ENCODE assay signal across 8 mouse cellular contexts in the genomic region with DNA sequence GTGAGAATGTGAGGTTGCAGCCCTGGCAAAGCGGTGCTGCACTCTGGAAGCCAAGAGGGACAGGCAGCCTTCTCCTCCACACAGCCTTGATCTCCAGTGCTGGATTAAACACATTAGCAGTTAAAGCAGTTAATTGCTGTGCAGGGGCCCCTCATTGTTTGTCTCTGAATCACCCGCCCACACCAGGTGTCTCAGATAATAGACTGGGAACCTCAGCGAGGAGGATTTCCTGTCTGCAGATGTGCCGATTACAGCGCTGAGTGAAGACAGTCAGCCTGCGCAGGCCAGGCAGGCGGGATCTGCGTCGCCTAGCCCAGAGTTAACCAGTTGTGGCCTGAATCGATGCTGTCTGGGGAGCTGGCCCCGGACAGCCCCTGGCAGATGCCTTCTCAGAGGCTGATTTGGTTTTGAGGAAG. TPM values are rescaled to one million over a fixed set of nuclear protein-coding genes. Genes with fewer than 3 reads are reported as not detected.
A peak's percentile ranks its signal among the peaks of the same experiment; 100 is the strongest.
DNase-seq lines count a peak whose midpoint lies in the region; ATAC-seq and TF ChIP-seq lines count a peak whose summit lies in the region.
"Had no signal": no experiment of that assay in that cellular context is flagged by ENCODE, and none has a peak within 500 bp of the region (broad histone marks: within the 10 kb centered on the region; RNA-seq: fewer than 3 reads in every experiment).

No protein-coding gene starts in this region.

- H3K27me3 ChIP-seq in G1E (ENCODE audit: insufficient read depth, low read length) = no peaks in the 10 kb centered on the region
- no peaks in the 10 kb centered on the region for H3K27me3 ChIP-seq in forebrain, embryonic 11.5 days (ENCODE audit: control insufficient read depth, insufficient read depth, low read length)
- H3K27me3 ChIP-seq in hindbrain, embryonic 13.5 days = peaks cover 62% of the 10 kb centered on the region
- no peaks in the 10 kb centered on the region for H3K27me3 ChIP-seq in lung, embryonic 16.5 days (ENCODE audit: control insufficient read depth, insufficient read depth, low read depth, low read length)

- no peak for TF ChIP-seq POLR2A in olfactory bulb, adult 2 months (IDR thresholded peaks at IDR 0.05; ENCODE audit: insufficient read depth, low read depth, low read length)

- H3K27ac ChIP-seq in forebrain, embryonic 11.5 days (ENCODE audit: low read depth, low read length) = peak overlapping the region; percentile 46
- H3K27ac ChIP-seq in hindbrain, embryonic 13.5 days = peak overlapping the region; percentile 74
- peak overlapping the region; percentile 67 for H3K27ac ChIP-seq in lung, embryonic 16.5 days (ENCODE audit: low read length)
- H3K27ac ChIP-seq in olfactory bulb, adult 2 months (ENCODE audit: insufficient read depth, low read depth, low read length) = peak overlapping the region; percentile 79
- H3K27ac ChIP-seq: left cerebral cortex, adult 2 months had no signal

- peak; percentile 89 for DNase-seq in CD4-positive, CD25-positive, alpha-beta regulatory T cell, adult 2 months (ENCODE audit: low read depth, low spot score)
- DNase-seq in G1E (ENCODE audit: low spot score) = peak; percentile 91
- peak; percentile 71 for DNase-seq in forebrain, embryonic 11.5 days (ENCODE audit: low spot score)
- no peak for DNase-seq in layer of hippocampus, postnatal 14 days (ENCODE audit: low spot score in 2 of 2)

- WGBS in forebrain, embryonic 11.5 days = under 1% methylated on average over 11 of the region's 11 CpGs
- 3% methylated on average over 11 of the region's 11 CpGs for WGBS in hindbrain, embryonic 13.5 days
- 11% methylated on average over 11 of the region's 11 CpGs for WGBS in lung, embryonic 16.5 days
- 12% methylated on average over 11 of the region's 11 CpGs for WGBS in olfactory bulb, adult 2 months

- H3K4me3 ChIP-seq in G1E (ENCODE audit: low read depth, low read length) = peak overlapping the region; percentile 64; the same call in 1 of the 2 replicates
- H3K4me3 ChIP-seq in forebrain, embryonic 11.5 days (ENCODE audit: low read depth, low read length) = no peak overlapping the region
- H3K4me3 ChIP-seq in hindbrain, embryonic 13.5 days = peak overlapping the region; percentile 28
- H3K4me3 ChIP-seq in lung, embryonic 16.5 days (ENCODE audit: low read length) = no peak overlapping the region
- no peak overlapping the region for H3K4me3 ChIP-seq in olfactory bulb, adult 2 months (ENCODE audit: insufficient read depth, low read depth, low read length)
- H3K4me3 ChIP-seq: left cerebral cortex, adult 2 months had no signal

- H3K4me2 ChIP-seq in forebrain, embryonic 11.5 days (ENCODE audit: low read depth, low read length, severe bottlenecking) = peak overlapping the region; percentile 27
- peak overlapping the region; percentile 48 for H3K4me2 ChIP-seq in hindbrain, embryonic 13.5 days
- peak overlapping the region; percentile 3; the same call in 1 of the 2 replicates for H3K4me2 ChIP-seq in lung, embryonic 16.5 days (ENCODE audit: low read depth, low read length)

- peak overlapping the region; percentile 27; the same call in 1 of the 2 replicates for H3K9ac ChIP-seq in forebrain, embryonic 11.5 days (ENCODE audit: low read length)
- peak overlapping the region; percentile 60 for H3K9ac ChIP-seq in hindbrain, embryonic 13.5 days
- H3K9ac ChIP-seq in lung, embryonic 16.5 days (ENCODE audit: low read length) = no peak overlapping the region

- peak; percentile 90 for ATAC-seq in G1E (ENCODE audit: extremely low read depth, insufficient number of reproducible peaks, low FRiP score, poor library complexity, severe bottlenecking)
- peak; percentile 75 for ATAC-seq in forebrain, embryonic 11.5 days (replicated peaks; ENCODE audit: low FRiP score)
- peak; percentile 82 for ATAC-seq in hindbrain, embryonic 13.5 days (ENCODE audit: low FRiP score)
- ATAC-seq in lung, embryonic 16.5 days (ENCODE audit: low read depth) = peak; percentile 75

- H3K4me1 ChIP-seq in G1E (ENCODE audit: insufficient read depth, low read depth, low read length) = peaks cover 65% of the 10 kb centered on the region
- H3K4me1 ChIP-seq in forebrain, embryonic 11.5 days (replicated peaks; ENCODE audit: control insufficient read depth, insufficient read depth, low read length) = peaks cover 11% of the 10 kb centered on the region
- H3K4me1 ChIP-seq in hindbrain, embryonic 13.5 days (replicated peaks) = peaks cover 26% of the 10 kb centered on the region
- peaks cover 19% of the 10 kb centered on the region for H3K4me1 ChIP-seq in lung, embryonic 16.5 days (replicated peaks; ENCODE audit: control insufficient read depth, insufficient read depth, low read length)
- peaks cover 52% of the 10 kb centered on the region for H3K4me1 ChIP-seq in olfactory bulb, adult 2 months (ENCODE audit: control insufficient read depth, insufficient read depth, low read length)

- peaks cover 88% of the 10 kb centered on the region for H3K36me3 ChIP-seq in G1E (replicated peaks)
- H3K36me3 ChIP-seq in forebrain, embryonic 11.5 days (ENCODE audit: control insufficient read depth, insufficient read depth, low read length) = no peaks in the 10 kb centered on the region
- peaks cover 20% of the 10 kb centered on the region for H3K36me3 ChIP-seq in hindbrain, embryonic 13.5 days
- H3K36me3 ChIP-seq in lung, embryonic 16.5 days (ENCODE audit: control insufficient read depth, insufficient read depth, low read length) = no peaks in the 10 kb centered on the region

- TF ChIP-seq CTCF in G1E (IDR thresholded peaks at IDR 0.05; ENCODE audit: low read depth, low read length) = no peak
- no peak for TF ChIP-seq CTCF in olfactory bulb, adult 2 months (IDR thresholded peaks at IDR 0.05; ENCODE audit: insufficient read depth, low read depth, low read length)

- no peaks in the 10 kb centered on the region for H3K9me3 ChIP-seq in G1E (replicated peaks)
- no peaks in the 10 kb centered on the region for H3K9me3 ChIP-seq in forebrain, embryonic 11.5 days (ENCODE audit: control insufficient read depth, low read length)
- H3K9me3 ChIP-seq in hindbrain, embryonic 13.5 days = no peaks in the 10 kb centered on the region
- H3K9me3 ChIP-seq in lung, embryonic 16.5 days (ENCODE audit: control insufficient read depth, low read length) = no peaks in the 10 kb centered on the region

RNA-seq across cellular contexts. Expression of gene Comt, which starts 33.3 kb away (rescaled TPM):
- total RNA-seq in G1E (2014; fragmentation: Nextera tagmentation) = 51.1 and 59.0 TPM in 2 replicates
- 36.7 and 53.7 TPM in 2 replicates for total RNA-seq in G1E (2017)
- 25.2 and 47.5 TPM in 2 replicates for polyA plus RNA-seq in G1E (2012)
- 53.6 and 55.2 TPM in 2 replicates for polyA plus RNA-seq in forebrain, embryonic 11.5 days (2014; fragmentation: Nextera tagmentation; extraction: Ambion mirVana)
- 85.9 and 88.5 TPM in 2 replicates for polyA plus RNA-seq in hindbrain, embryonic 13.5 days (2015; fragmentation: Nextera tagmentation; extraction: Ambion mirVana)
- polyA plus RNA-seq in lung, embryonic 16.5 days (2015; fragmentation: Nextera tagmentation; extraction: Ambion mirVana) = 124 and 125 TPM in 2 replicates
- polyA plus RNA-seq in olfactory bulb, adult 2 months (2012; ENCODE audit: insufficient read depth, insufficient read length, low replicate concordance, missing spikeins) = not detected in 2 replicates
- 10 to 100 TPM; 57.1 to 66.8 TPM for total RNA-seq in layer of hippocampus, postnatal 14 days (2021)

RNA-seq across cellular contexts. Expression of gene Txnrd2, which starts 33.8 kb away (rescaled TPM):
- 25.3 and 50.3 TPM in 2 replicates for total RNA-seq in G1E (2014; fragmentation: Nextera tagmentation)
- total RNA-seq in G1E (2017) = 12.8 and 18.3 TPM in 2 replicates
- 16.4 and 18.5 TPM in 2 replicates for polyA plus RNA-seq in G1E (2012)
- 24.8 and 26.7 TPM in 2 replicates for polyA plus RNA-seq in forebrain, embryonic 11.5 days (2014; fragmentation: Nextera tagmentation; extraction: Ambion mirVana)
- 26.1 and 27.0 TPM in 2 replicates for polyA plus RNA-seq in hindbrain, embryonic 13.5 days (2015; fragmentation: Nextera tagmentation; extraction: Ambion mirVana)
- 22.0 and 22.1 TPM in 2 replicates for polyA plus RNA-seq in lung, embryonic 16.5 days (2015; fragmentation: Nextera tagmentation; extraction: Ambion mirVana)
- polyA plus RNA-seq in olfactory bulb, adult 2 months (2012; ENCODE audit: insufficient read depth, insufficient read length, low replicate concordance, missing spikeins) = not detected in 2 replicates
- total RNA-seq in layer of hippocampus, postnatal 14 days (2021) = 10 to 100 TPM; 19.5 to 22.1 TPM

RNA-seq across cellular contexts. Expression of gene Gnb1l, which starts 38.5 kb away (rescaled TPM):
- total RNA-seq in G1E (2014; fragmentation: Nextera tagmentation) = 4.0 and 7.9 TPM in 2 replicates
- 5.3 and 6.1 TPM in 2 replicates for total RNA-seq in G1E (2017)
- polyA plus RNA-seq in G1E (2012) = 8.0 and 10.6 TPM in 2 replicates
- polyA plus RNA-seq in forebrain, embryonic 11.5 days (2014; fragmentation: Nextera tagmentation; extraction: Ambion mirVana) = 14.9 and 17.7 TPM in 2 replicates
- 13.7 and 15.8 TPM in 2 replicates for polyA plus RNA-seq in hindbrain, embryonic 13.5 days (2015; fragmentation: Nextera tagmentation; extraction: Ambion mirVana)
- 14.1 and 14.3 TPM in 2 replicates for polyA plus RNA-seq in lung, embryonic 16.5 days (2015; fragmentation: Nextera tagmentation; extraction: Ambion mirVana)
- not detected in 2 replicates for polyA plus RNA-seq in olfactory bulb, adult 2 months (2012; ENCODE audit: insufficient read depth, insufficient read length, low replicate concordance, missing spikeins)
- 1 to 10 TPM; 6.1 to 7.5 TPM for total RNA-seq in layer of hippocampus, postnatal 14 days (2021)

RNA-seq across cellular contexts. Expression of gene Rtl10, which starts 38.7 kb away (rescaled TPM):
- total RNA-seq in G1E (2014; fragmentation: Nextera tagmentation) (9.3 and 9.9 TPM in 2 replicates), G1E (2017) (3.5 and 4.2 TPM in 2 replicates)
- polyA plus RNA-seq in G1E (2012) = 7.1 and 8.3 TPM in 2 replicates
- polyA plus RNA-seq in forebrain, embryonic 11.5 days (2014; fragmentation: Nextera tagmentation; extraction: Ambion mirVana) = 2.6 and 3.8 TPM in 2 replicates
- polyA plus RNA-seq in hindbrain, embryonic 13.5 days (2015; fragmentation: Nextera tagmentation; extraction: Ambion mirVana) = 4.8 and 4.9 TPM in 2 replicates
- 4.0 and 4.5 TPM in 2 replicates for polyA plus RNA-seq in lung, embryonic 16.5 days (2015; fragmentation: Nextera tagmentation; extraction: Ambion mirVana)
- not detected in 2 replicates for polyA plus RNA-seq in olfactory bulb, adult 2 months (2012; ENCODE audit: insufficient read depth, insufficient read length, low replicate concordance, missing spikeins)
- total RNA-seq in layer of hippocampus, postnatal 14 days (2021) = 1 to 10 TPM; 8.6 TPM

Comparison
In these comparisons a context has a peak if more than half of its experiments do, and no peak if none do; other contexts are left out.
1. DNase-seq: peak in CD4-positive, CD25-positive, alpha-beta regulatory T cell, adult 2 months (single experiment), G1E (single experiment) and forebrain, embryonic 11.5 days (single experiment); none in layer of hippocampus, postnatal 14 days (0 of 2).
2. H3K4me3 ChIP-seq: peak in G1E (single experiment) and hindbrain, embryonic 13.5 days (single experiment); none in forebrain, embryonic 11.5 days (single experiment), lung, embryonic 16.5 days (single experiment) and olfactory bulb, adult 2 months (single experiment).
3. Peak in every context shown above with its lines, with median percentiles within 50 percentile points of each other: ATAC-seq, H3K27ac ChIP-seq and H3K4me2 ChIP-seq.